Mouse (Mus musculus): ENCODE data around the gene Zfhx2. TPM values are rescaled to one million over a fixed set of nuclear protein-coding genes. Genes with fewer than 3 reads are reported as not detected.

The Zfhx2 gene
- total RNA-seq, 2 experiments from 2014 or later: 0.75 to 3.1 TPM

DNA sequence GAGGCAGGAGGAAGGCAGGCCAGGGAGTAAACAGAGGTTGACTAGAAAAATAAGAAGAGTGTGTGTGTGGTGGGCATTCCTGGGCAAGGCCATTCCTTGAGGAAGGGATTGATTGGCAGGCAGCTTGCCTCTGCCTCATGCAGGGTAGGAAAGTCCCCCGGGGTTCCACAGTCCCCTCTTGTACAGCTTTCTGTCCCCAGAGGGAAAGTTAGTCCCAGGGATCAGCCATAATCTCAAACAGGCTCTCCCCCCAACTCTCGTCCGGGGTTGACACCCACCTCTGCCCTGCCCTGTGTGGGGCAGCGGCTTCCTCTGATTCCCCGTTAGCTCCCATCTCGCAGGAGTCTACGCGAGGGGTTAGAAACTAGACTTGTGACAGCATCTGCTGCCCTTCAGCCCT lies 14.9 kb upstream of the Zfhx2 start:
- ATAC-seq (replicated peaks; ENCODE audit: poor library complexity): no peak

DNA sequence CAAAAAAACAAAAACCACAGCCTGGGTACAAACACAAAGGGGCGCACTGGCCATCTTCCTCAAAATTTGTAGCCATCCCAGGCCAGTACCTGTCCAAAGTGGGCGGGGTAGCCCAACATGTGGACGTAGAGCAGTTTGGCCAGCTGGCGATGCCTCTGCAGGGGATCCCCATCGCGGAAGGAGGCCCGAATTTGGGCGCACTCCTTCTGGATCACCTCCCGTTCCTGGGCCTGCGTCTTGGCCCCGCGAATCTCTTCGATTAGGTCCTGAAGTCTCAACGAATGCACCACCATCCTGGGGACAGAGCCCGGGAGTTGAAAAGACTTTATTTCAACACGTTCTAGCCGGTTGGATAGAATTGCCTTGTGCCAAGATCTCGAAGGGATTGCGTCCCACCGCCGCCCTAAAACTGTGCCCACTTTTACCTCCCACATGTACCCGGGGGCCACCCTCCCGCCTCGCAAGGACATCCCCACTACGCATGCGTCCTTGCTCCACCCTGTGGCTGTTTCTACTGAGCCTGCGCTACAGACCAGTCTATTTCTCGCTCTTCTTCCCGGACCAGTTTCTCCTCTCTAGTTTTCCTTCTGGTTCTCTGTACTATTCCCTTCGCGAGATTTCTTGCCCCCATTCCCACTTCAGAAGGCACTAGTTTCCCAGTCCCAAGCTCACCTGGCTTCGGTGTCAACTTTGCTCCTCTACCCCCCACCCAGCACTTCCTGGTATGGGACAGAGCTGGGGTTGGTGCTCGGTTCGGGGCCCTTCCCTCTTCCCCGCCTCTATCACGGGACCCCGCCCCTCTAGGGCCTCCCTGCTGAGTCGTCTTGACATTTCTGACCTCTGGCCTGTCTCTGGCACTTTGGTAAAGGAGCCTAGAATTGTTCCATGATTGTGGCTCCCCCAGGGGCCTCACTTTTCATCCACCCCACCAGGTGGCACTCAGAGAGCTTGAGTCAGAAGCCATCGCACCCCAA lies 14.0 kb upstream of the Zfhx2 start, which contains the start of gene Ap1g2:
TSS of gene Ap1g2 (minus strand) at position 758 of the 974 bp plus-strand sequence.
- peak; percentile 91 for ATAC-seq (replicated peaks; ENCODE audit: poor library complexity)

DNA sequence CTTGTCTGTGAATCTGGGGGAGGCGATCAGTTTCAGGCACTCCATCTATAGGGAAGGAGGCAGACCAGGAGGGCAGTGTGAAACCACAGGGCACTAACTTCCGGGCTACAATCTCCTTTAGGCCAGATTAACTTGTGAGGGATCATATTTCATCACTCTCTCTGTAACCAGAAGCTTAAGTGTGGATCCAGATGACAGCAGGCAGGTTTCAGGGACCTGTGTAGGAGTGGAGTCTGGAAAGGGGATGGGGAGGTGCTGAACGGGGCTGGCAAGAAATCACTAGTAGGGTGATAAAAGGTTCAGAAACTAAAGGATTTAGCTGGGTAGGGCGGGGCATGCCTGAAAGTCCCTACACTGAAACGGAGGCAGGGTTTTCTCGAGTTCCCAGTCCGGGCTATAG lies 13.3 kb upstream of the Zfhx2 start:
- ATAC-seq (replicated peaks; ENCODE audit: poor library complexity): no peak

DNA sequence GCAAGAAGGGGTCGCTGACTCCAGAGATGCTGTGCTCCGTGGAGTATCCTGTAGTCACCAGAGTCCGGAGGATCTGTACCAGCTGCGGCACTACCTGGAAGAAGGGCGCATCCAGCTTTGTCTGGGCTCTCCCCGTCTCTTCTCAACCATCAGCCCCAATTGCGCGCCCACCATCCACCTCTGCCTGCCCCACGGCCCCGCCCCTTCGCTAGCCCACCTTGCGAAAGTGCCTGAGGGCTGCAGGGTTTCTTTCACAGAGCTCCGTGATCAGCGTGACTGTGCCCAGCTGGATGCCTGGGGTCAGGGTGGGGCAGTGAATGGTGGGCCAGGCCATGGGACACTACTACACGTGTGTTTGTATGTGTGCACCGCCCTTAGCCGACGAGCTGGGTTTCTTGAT lies 12.2 kb upstream of the Zfhx2 start:
- no peak for ATAC-seq (replicated peaks; ENCODE audit: poor library complexity)

- ATAC-seq (replicated peaks; ENCODE audit: poor library complexity): no peak
These were observed 10.2 kb upstream of the Zfhx2 start for GRCm38 (mm10) chr14:55102253-55102785.

GRCm38 (mm10) chr14:55101592-55101991 lies 9.5 kb upstream of the Zfhx2 start:
- 0 out of 2 replicates have a peak, but pooled peaks have one; percentile 33 for ATAC-seq (replicated peaks; ENCODE audit: poor library complexity)

- peak; percentile 63 for ATAC-seq (replicated peaks; ENCODE audit: poor library complexity)
These were observed 5.9 kb upstream of the Zfhx2 start for GRCm38 (mm10) chr14:55098067-55098466.

GRCm38 (mm10) chr14:55097646-55098045 lies 5.5 kb upstream of the Zfhx2 start:
- no peak for ATAC-seq (replicated peaks; ENCODE audit: poor library complexity)

GRCm38 (mm10) chr14:55096573-55097087 lies 4.5 kb upstream of the Zfhx2 start:
- no peak for ATAC-seq (replicated peaks; ENCODE audit: poor library complexity)

- no peak for ATAC-seq (replicated peaks; ENCODE audit: poor library complexity)
These were observed 3.5 kb upstream of the Zfhx2 start for GRCm38 (mm10) chr14:55095671-55096070.

- ATAC-seq (replicated peaks; ENCODE audit: poor library complexity): no peak
These were observed 3.1 kb upstream of the Zfhx2 start for GRCm38 (mm10) chr14:55095263-55095662.

DNA sequence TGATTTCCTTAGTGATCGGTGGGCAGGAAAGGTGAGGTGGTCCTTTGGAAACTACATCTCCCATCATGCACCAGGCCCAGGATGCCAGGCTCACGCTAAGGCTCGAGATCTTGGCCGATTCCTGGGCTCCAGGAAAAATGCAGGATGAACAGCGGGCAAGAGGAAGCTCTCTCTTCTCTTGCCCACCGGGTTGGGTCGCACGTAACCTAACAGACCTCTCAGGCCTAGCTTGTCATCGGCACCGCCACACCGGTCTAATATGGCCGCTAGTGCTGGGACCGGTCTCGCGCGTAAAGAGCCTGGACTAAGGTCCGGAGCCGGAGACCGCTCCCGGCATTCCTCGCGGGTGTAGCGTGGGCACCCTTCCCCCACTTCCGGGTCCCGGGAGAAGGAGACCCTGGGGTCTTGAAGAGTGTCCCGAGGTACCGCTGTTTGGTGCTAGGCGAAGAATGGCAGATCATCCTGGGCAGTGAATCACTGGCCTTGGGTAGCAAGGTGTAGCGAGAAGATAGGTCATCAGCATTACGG lies 2.6 kb upstream of the Zfhx2 start, which contains the start of gene Thtpa:
TSS of gene Thtpa (plus strand) at position 81 of the 528 bp plus-strand sequence.
- peak; percentile 53 for ATAC-seq (replicated peaks; ENCODE audit: poor library complexity)

- ATAC-seq (replicated peaks; ENCODE audit: poor library complexity): no peak
These were observed 1.8 kb upstream of the Zfhx2 start for GRCm38 (mm10) chr14:55093927-55094326.

GRCm38 (mm10) chr14:55091209-55091865 lies 787 bp downstream of the Zfhx2 start:
- no peak for ATAC-seq (replicated peaks; ENCODE audit: poor library complexity)

DNA sequence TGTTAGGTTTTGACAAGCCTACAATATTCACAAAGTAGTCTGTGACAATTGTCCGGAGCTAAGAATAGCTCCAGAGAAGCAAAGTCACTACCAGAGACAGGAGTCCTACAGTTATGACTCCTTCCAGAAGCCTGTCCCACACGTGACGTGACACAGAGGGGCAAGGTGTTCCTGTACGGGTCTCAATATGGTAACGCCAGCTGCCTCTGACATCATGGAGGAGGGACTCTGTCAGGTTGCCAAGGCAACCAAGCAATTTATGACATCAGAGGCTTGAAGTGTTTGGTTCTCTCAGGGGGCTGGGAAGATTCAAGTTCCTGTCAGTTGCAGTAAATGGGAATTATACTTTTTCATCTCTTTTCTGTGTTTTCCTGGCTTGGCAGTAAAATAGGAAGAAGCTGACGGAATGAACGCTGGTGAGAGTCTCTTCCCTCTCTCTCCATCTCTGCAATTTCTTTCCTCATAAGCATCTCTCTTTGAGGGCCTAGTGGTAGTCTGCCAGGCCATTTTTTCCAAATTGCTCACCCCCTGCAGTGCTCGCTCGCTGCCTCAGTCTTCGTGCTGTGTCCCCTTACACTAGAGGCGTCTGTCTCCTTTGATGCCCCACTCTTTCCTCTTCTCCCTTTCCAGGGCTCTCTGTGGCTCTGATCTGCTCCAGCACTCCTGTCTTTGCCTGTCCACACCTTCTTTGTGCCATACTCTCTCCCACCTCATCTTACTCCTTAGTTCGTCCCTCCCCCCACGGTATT lies 2.8 kb downstream of the Zfhx2 start:
- ATAC-seq (replicated peaks; ENCODE audit: poor library complexity): no peak

DNA sequence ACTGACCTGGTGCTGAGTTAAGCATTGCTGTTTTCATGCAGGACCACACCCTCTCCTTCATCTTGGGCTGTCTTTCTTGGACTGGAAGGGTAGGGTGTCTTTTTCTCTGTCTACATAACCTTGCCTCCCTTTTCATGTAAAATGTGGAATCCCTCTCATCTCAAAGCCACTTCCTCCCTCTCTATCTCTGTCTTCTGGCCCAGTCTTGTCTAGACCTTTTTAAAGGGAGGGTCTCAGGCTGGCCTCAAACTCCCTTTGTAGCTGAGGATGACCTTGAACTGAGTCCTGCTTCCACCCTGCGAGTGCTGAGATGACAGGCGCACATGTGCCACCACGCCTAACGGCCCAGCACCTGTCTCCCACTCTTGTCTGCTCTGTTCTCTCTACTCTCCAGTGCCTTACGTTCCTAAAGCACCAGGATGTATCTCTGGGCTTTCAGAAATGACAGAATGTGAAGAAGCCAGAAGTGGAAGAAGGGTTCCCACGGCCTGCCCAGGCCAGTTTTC lies 6.1 kb downstream of the Zfhx2 start:
- ATAC-seq (replicated peaks; ENCODE audit: poor library complexity): no peak

- no peak for ATAC-seq (replicated peaks; ENCODE audit: poor library complexity)
These were observed 6.7 kb downstream of the Zfhx2 start for GRCm38 (mm10) chr14:55085324-55086008.

DNA sequence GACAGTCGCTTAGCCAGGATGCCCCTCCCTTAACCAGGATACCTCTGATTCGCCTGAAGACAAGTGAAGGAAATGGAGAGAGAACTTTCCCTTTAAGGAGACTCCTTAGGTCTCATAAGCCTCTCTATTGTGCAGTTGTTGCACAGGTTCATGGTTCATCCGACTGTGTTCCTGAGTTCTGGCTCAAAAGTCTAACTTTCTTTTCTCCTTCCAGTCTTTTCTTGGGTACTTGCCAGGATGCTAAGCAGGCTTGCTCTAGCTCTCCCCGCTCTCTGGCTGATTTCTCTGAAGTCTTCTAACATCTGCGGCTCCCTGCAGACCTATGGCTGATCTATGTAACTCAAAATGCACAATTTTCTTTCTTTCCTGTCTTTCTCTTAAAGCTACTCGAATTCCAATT lies 8.6 kb downstream of the Zfhx2 start:
- no peak for ATAC-seq (replicated peaks; ENCODE audit: poor library complexity)

DNA sequence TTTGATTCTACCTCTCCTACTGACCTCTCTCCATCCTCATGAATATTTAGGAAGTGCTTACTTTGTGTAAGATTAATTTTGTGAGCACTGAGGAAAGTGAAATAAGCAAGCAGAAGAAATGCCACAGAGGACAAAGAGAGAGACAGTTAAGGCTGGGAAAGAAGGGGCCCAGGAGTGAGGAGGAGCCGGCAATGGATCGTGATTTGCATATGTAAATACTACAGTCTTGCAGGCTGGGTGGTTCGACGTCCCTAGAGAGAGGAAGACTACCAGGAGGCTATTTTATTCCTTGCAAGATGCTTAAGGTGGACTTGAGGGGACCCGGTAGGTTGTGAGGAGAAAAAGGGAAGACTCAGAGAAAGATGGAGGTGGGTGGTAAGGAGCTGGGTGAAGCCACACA lies 11.0 kb downstream of the Zfhx2 start:
- ATAC-seq (replicated peaks; ENCODE audit: poor library complexity): no peak

Data from megakaryocyte progenitor cell, adult 5-6 weeks (primary cell).